Mouse (Mus musculus): ENCODE measurements at regions not wholly inside any gene's neighbourhood (a gene's known extent, or its start where the extent isn't known, plus 50 kb on each side); places are given as distances from the start of the nearest gene placed in this dataset.

GRCm38 (mm10) chr17:50442905-50443304, 66.3 kb upstream of the Plcl2 start:
- WGBS: 57% methylated on average over 6 of the region's 6 CpGs
- Histone ChIP-seq H3K9me3 (replicated peaks; ENCODE audit: control insufficient read depth, low read length) (no peaks in the 10 kb centered on the region), H3K4me1 (ENCODE audit: control insufficient read depth, insufficient read depth) (peaks cover 7% of the 10 kb centered on the region), H3K36me3 (replicated peaks; ENCODE audit: control insufficient read depth, insufficient read depth, low read length) (no peaks in the 10 kb centered on the region), H3K4me3 (ENCODE audit: low read depth, low read length) (no peak overlapping the region), H3K9ac (replicated peaks; ENCODE audit: low read depth, low read length) (no peak overlapping the region), H3K4me2 (ENCODE audit: low read depth, low read length) (no peak overlapping the region), H3K27ac (ENCODE audit: low read depth) (no peak overlapping the region), H3K27me3 (ENCODE audit: control insufficient read depth, insufficient read depth, low read length) (no peaks in the 10 kb centered on the region)
- DNase-seq (ENCODE audit: low spot score) (no peak), ATAC-seq (ENCODE audit: insufficient read depth, low read depth) (no peak)
- no peak for TF ChIP-seq CTCF (IDR thresholded peaks at IDR 0.05; ENCODE audit: low read depth)
- TF ChIP-seq EP300 (IDR thresholded peaks at IDR 0.05; ENCODE audit: low read depth): no peak

DNA sequence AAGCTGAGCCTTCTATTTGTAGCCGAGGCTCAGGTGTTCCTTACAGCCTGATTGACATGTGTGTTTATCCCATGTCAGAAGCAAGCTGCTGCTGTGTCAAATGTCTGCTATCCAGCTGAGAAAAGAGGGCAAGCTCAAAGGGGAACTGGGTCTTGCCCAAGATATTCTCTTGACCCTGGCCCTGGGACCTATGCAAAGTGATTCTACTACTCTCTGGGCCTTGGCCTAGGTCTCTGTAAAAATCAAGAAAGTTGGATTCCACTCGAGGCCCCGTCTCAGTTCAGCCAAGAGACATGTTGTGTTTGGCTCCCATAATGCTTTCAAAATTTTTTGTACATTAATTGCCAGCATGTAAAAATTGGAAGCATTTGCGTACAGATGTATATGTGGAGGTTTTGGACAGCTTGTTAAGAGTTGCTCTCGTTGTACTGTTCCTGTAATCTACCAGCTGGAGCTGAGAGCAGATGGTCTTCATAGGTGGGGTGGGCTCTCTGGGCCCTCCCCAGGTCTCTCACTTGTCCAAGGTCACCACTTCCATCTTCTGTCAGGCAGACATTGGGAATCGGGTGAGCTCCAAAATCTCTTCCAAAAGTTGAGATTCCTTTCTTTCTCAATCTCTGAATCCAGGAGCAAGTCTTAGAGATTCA, 65.7 kb upstream of the Plcl2 start:
- 69% methylated on average over 6 of the region's 6 CpGs for WGBS
- Histone ChIP-seq H3K27ac (ENCODE audit: low read depth) (no peak overlapping the region), H3K4me2 (ENCODE audit: low read depth, low read length) (no peak overlapping the region), H3K4me1 (ENCODE audit: control insufficient read depth, insufficient read depth) (peaks cover 7% of the 10 kb centered on the region), H3K4me3 (ENCODE audit: low read depth, low read length) (no peak overlapping the region), H3K9ac (replicated peaks; ENCODE audit: low read depth, low read length) (no peak overlapping the region), H3K36me3 (replicated peaks; ENCODE audit: control insufficient read depth, insufficient read depth, low read length) (no peaks in the 10 kb centered on the region), H3K9me3 (replicated peaks; ENCODE audit: control insufficient read depth, low read length) (no peaks in the 10 kb centered on the region), H3K27me3 (ENCODE audit: control insufficient read depth, insufficient read depth, low read length) (no peaks in the 10 kb centered on the region)
- DNase-seq (ENCODE audit: low spot score) (no peak), ATAC-seq (ENCODE audit: insufficient read depth, low read depth) (no peak)
- TF ChIP-seq CTCF (IDR thresholded peaks at IDR 0.05; ENCODE audit: low read depth): no peak
- TF ChIP-seq EP300 (IDR thresholded peaks at IDR 0.05; ENCODE audit: low read depth): no peak

- Histone ChIP-seq H3K4me2 (ENCODE audit: low read depth, low read length) (no peak overlapping the region), H3K9ac (replicated peaks; ENCODE audit: low read depth, low read length) (no peak overlapping the region), H3K27me3 (ENCODE audit: control insufficient read depth, insufficient read depth, low read length) (no peaks in the 10 kb centered on the region), H3K27ac (ENCODE audit: low read depth) (no peak overlapping the region), H3K4me3 (ENCODE audit: low read depth, low read length) (no peak overlapping the region), H3K9me3 (replicated peaks; ENCODE audit: control insufficient read depth, low read length) (no peaks in the 10 kb centered on the region), H3K4me1 (ENCODE audit: control insufficient read depth, insufficient read depth) (peaks cover 5% of the 10 kb centered on the region), H3K36me3 (replicated peaks; ENCODE audit: control insufficient read depth, insufficient read depth, low read length) (no peaks in the 10 kb centered on the region)
- DNase-seq (ENCODE audit: low spot score) (no peak), ATAC-seq (ENCODE audit: insufficient read depth, low read depth) (no peak)
- TF ChIP-seq CTCF (IDR thresholded peaks at IDR 0.05; ENCODE audit: low read depth) (no peak), EP300 (IDR thresholded peaks at IDR 0.05; ENCODE audit: low read depth) (no peak)
- WGBS: 76% methylated on average over 1 of the region's 1 CpGs
These were observed 65.2 kb upstream of the Plcl2 start for GRCm38 (mm10) chr17:50444023-50444389.

DNA sequence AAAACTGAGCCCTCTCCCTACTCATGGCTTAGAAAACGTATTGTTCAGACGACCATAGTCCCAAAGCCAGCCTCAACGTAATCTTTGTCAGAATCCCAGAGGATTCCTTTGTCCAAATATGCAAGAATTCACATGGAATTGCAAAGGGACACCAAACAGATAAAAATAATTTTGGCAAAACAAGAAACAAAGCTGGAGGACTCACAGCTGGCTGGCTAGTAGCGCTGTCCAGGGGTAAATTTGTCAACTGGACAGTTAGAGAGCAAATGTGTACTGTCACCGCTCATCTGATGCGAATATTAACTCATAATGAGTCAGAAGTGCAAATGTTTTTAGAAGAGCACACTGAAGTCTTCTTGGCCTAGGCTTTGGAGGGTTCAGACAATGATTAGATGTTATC, 60.5 kb upstream of the Plcl2 start:
- Histone ChIP-seq H3K27me3 (ENCODE audit: control insufficient read depth, insufficient read depth, low read length) (no peaks in the 10 kb centered on the region), H3K9ac (replicated peaks; ENCODE audit: low read depth, low read length) (no peak overlapping the region), H3K4me1 (ENCODE audit: control insufficient read depth, insufficient read depth) (no peaks in the 10 kb centered on the region), H3K36me3 (replicated peaks; ENCODE audit: control insufficient read depth, insufficient read depth, low read length) (no peaks in the 10 kb centered on the region), H3K27ac (ENCODE audit: low read depth) (no peak overlapping the region), H3K4me3 (ENCODE audit: low read depth, low read length) (no peak overlapping the region), H3K9me3 (replicated peaks; ENCODE audit: control insufficient read depth, low read length) (no peaks in the 10 kb centered on the region), H3K4me2 (ENCODE audit: low read depth, low read length) (no peak overlapping the region)
- WGBS: 69% methylated on average over 6 of the region's 6 CpGs
- TF ChIP-seq EP300 (IDR thresholded peaks at IDR 0.05; ENCODE audit: low read depth) (no peak), CTCF (IDR thresholded peaks at IDR 0.05; ENCODE audit: low read depth) (no peak)
- no peak for DNase-seq (ENCODE audit: low spot score)
- no peak for ATAC-seq (ENCODE audit: insufficient read depth, low read depth)

DNA sequence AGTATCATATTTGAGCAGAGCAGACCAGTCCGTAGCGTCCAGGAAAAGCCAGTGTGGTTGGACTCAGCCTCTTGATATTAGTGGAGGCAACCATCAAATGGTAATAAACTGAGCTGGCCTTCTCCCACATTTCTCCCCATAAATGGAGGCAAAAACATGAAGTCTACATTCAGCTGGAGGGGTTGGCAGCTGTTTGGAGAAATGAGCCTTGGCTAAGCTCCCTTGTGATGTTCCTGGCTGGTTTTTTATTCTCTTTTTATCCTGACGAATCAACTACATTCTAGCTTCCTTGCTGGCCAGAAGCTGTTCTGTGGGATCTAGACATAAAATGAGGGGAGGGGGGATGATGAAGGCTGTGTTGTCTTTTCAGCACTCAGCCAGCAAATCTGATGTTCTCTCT, 57.6 kb upstream of the Plcl2 start:
- DNase-seq (ENCODE audit: low spot score): no peak
- Histone ChIP-seq H3K9ac (replicated peaks; ENCODE audit: low read depth, low read length) (no peak overlapping the region), H3K9me3 (replicated peaks; ENCODE audit: control insufficient read depth, low read length) (no peaks in the 10 kb centered on the region), H3K4me2 (ENCODE audit: low read depth, low read length) (no peak overlapping the region), H3K36me3 (replicated peaks; ENCODE audit: control insufficient read depth, insufficient read depth, low read length) (no peaks in the 10 kb centered on the region), H3K27me3 (ENCODE audit: control insufficient read depth, insufficient read depth, low read length) (no peaks in the 10 kb centered on the region), H3K4me1 (ENCODE audit: control insufficient read depth, insufficient read depth) (no peaks in the 10 kb centered on the region), H3K4me3 (ENCODE audit: low read depth, low read length) (no peak overlapping the region), H3K27ac (ENCODE audit: low read depth) (no peak overlapping the region)
- TF ChIP-seq CTCF (IDR thresholded peaks at IDR 0.05; ENCODE audit: low read depth) (no peak), EP300 (IDR thresholded peaks at IDR 0.05; ENCODE audit: low read depth) (no peak)
- 72% methylated on average over 3 of the region's 3 CpGs for WGBS
- no peak for ATAC-seq (ENCODE audit: insufficient read depth, low read depth)

DNA sequence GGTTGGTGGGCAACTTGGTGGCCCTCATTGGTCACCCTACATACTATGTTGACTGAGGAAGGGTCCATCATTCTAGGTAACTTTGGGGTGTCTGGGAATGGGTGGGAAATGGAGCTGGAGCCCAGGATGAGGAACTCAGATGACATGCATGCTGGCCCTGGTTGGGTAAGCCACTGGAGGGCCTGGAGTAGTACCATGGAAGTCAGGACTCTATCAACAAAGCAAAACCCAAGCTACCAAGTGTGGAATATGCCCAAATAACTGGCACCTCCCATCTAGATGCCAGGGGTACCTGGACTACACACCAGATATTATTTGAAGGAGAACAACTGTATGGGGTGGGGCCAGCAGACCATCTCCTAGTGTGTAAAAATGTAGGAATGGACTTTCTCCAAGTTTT, 55.7 kb upstream of the Plcl2 start:
- Histone ChIP-seq H3K4me3 (ENCODE audit: low read depth, low read length) (no peak overlapping the region), H3K27me3 (ENCODE audit: control insufficient read depth, insufficient read depth, low read length) (no peaks in the 10 kb centered on the region), H3K9ac (replicated peaks; ENCODE audit: low read depth, low read length) (no peak overlapping the region), H3K36me3 (replicated peaks; ENCODE audit: control insufficient read depth, insufficient read depth, low read length) (no peaks in the 10 kb centered on the region), H3K9me3 (replicated peaks; ENCODE audit: control insufficient read depth, low read length) (no peaks in the 10 kb centered on the region), H3K27ac (ENCODE audit: low read depth) (no peak overlapping the region), H3K4me2 (ENCODE audit: low read depth, low read length) (no peak overlapping the region), H3K4me1 (ENCODE audit: control insufficient read depth, insufficient read depth) (no peaks in the 10 kb centered on the region)
- ATAC-seq (ENCODE audit: insufficient read depth, low read depth) (no peak), DNase-seq (ENCODE audit: low spot score) (no peak)
- TF ChIP-seq CTCF (IDR thresholded peaks at IDR 0.05; ENCODE audit: low read depth) (no peak), EP300 (IDR thresholded peaks at IDR 0.05; ENCODE audit: low read depth) (no peak)
